Mouse (Mus musculus): ENCODE measurements around the gene Mis12.

The Mis12 gene

DNA sequence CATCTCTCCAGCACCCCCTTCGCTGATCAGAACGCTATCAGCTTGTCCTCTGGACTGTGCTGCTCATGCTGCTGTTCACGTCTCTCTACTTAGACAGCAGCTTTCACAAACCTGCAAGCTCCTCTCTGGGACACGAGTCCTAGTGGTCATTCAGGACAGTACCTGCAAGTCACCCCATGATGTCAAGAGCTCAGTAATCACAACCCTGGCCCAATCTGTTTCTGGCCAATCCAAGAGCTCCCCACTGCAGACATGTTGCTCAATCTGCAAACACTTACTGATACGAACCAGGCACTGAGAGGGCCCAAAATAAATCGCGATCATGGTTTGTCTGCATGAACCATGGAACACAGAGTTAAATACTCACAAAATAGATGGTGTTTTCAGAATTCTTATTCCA lies 6.7 kb upstream of the Mis12 start:
- no peak for DNase-seq (ENCODE audit: extremely low read depth, low read depth, low spot score)

- DNase-seq (ENCODE audit: extremely low read depth, low read depth, low spot score): no peak
These were observed 2.4 kb upstream of the Mis12 start for GRCm38 (mm10) chr11:71017051-71017450.

- no peak for DNase-seq (ENCODE audit: extremely low read depth, low read depth, low spot score)
These were observed 803 bp upstream of the Mis12 start for GRCm38 (mm10) chr11:71018416-71019200.

DNA sequence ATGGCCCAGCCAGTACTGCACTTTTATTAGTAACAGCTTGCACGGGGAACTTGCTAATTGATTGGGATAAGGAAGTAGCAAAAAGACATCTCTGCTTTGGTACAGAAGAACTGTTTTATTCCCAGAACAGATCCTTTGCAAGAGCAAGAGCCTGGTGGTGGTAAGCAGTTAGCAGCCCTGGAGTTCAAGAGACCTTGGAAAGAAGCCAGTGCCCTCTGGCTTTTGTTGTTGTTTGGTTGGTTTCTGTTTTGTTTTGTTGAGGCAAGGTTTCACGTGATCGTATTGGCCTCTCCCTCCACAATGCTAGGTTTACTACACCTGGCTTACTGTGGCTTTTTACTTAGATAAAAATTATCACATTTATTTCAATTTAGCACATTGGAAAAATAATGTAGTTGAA lies 8.9 kb downstream of the Mis12 start:
- no peak for DNase-seq (ENCODE audit: extremely low read depth, low read depth, low spot score)

DNA sequence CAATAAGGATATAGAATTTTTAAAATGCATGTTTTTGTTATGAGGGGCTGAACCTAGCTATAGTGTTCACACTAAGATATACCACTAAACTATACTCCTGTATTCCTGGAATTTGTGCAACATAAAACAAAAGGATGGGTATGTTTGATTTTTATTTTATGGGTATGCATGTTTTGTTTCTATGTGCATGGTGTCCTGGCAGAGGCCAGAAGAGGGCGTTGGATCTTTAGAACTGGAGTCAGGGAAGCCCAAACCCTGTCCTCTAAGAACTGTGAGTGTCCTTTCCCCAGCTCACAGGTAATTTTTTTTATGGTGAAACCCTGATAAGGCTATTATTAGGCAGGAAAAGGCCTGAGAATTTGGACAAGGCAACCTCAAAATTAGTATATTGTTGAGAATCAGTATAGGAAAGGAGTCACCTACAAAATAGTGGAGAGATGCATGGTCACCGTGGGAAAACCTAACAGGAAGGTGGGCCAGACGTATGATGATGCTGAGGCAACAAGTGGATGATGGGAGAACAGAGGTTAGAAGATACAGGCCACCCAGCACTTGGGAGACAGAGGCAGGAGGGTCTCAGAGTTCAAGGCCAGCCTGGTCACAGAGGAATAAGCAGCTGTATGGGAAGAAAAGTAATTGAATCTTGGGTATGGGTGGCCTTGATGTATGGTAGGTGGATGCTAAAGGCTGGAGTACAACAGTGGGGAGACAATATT lies 10.2 kb downstream of the Mis12 start:
- DNase-seq (ENCODE audit: extremely low read depth, low read depth, low spot score): no peak

GRCm38 (mm10) chr11:71032070-71032469 lies 12.7 kb downstream of the Mis12 start:
- DNase-seq (ENCODE audit: extremely low read depth, low read depth, low spot score): no peak

DNA sequence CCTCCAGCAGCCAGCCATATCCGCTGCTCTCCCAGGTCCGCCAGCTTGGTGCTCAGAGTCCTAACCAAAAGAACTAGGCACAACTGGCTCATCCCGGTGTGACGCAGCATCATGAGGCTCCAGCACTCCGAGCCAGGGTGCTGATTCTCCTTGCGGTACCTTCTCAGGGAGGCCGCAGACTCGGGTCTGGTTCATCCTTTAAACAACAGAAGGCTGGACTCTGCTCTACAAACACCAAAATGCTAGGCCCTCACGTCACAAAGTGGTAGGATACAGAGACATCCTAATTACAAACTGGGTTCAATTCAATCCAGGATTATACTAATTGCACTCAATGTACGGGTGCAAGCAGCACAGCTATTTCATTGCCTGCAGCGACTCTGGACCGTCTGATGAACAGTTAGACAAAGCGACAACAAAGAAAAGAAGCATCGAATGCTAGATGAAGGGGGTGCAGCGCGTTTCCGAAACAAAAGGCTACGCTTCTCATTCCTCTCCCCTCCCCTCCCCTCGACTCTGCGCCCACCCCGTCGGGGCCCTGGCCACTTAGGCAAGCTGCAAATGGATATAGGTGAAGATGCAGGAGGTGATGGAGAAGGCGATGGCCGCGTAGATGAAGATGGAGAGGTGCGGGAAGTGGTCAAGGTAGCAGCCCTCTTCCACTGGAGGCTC lies 13.2 kb downstream of the Mis12 start:
- DNase-seq (ENCODE audit: extremely low read depth, low read depth, low spot score): no peak

GRCm38 (mm10) chr11:71033163-71033761 lies 13.9 kb downstream of the Mis12 start, which contains the start of gene 6330403K07Rik:
Gene 6330403K07Rik, minus strand, starts transcription at chr11:71033513.
- no peak for DNase-seq (ENCODE audit: extremely low read depth, low read depth, low spot score)

GRCm38 (mm10) chr11:71039526-71040298 lies 20.3 kb downstream of the Mis12 start:
- no peak for DNase-seq (ENCODE audit: extremely low read depth, low read depth, low spot score)

DNA sequence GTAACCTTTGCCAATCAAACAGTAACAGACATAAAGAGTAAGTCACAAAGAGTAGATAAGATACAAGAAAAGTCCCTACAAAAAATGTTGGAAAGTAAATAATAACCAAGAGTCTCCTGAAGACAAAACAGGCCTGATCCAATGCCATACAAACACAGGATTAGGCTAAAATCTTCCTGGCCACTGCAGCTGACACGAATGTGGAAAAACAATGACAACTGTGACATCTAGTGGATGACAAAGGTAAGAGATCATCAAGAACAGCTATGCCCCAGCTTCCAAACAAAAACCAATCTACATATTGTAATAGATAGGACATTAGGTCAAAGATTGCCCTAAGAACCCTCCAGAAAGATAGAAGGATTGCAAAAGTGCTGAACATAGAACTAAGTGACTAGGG lies 33.1 kb downstream of the Mis12 start:
- no peak for DNase-seq (ENCODE audit: extremely low read depth, low read depth, low spot score)

DNA sequence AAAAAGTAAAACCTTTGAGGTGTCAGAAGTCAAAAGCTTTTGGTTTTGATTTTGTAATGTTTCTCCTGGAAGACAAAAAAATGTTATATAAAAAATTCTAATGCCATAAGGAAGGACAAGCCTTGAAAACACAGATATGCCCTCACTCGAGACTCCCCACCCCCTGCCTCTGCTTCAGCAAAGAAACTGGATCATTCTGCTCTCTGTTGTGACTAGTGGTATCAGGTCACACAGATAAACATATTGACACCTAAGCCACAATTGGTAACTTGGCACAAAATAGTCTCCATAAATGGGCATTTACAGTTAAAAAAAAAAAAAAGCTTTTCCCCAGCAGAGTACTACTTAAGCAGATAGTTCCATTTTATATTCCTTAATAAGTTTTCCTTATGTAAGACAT lies 56.9 kb downstream of the Mis12 start:
- no peak for DNase-seq (ENCODE audit: extremely low read depth, low read depth, low spot score)

Data from fat pad, adult 2 months (tissue).